Mouse (Mus musculus) CD4-positive naive resting alpha-beta T cell, adult 76 days (primary cell): ENCODE results near the gene Rps6ka2. TPM values are rescaled to one million over a fixed set of nuclear protein-coding genes. Genes with fewer than 3 reads are reported as not detected.

Experiments
- total RNA-seq: library from RNA; stranded (reverse); gene quantifications from one replicate; pipeline ENCODE4 v1.2.4, GENCODE M21; 2023

The Rps6ka2 gene
- 8.3 TPM for total RNA-seq

GRCm38 (mm10) chr17:7169627-7170303 lies at the start of gene Rps6ka2:
Rps6ka2 (plus strand) TSS chr17:7170115.

DNA sequence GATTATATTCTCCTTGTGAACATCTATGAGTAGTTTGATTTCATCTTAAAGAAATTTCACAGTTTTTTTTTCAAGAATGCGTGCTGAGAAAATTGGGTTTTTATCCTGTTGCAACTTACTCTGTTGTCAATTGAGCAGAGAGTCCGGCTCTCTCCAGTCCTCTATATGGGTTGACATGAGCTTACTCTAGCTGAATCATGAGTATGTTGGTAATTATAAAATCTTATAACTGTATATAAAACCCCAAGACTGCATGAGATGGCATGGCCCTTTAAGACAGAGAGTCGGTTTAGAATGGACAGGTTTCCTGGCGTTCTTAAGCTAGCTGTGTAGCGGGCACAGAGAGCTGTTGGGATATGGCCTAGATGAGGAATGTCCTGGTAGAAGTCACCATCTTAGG lies 154.4 kb downstream of the Rps6ka2 start, which contains the start of gene Tcp10a:
Gene Tcp10a, plus strand, starts transcription at position 301 of the 400 bp plus-strand sequence.

DNA sequence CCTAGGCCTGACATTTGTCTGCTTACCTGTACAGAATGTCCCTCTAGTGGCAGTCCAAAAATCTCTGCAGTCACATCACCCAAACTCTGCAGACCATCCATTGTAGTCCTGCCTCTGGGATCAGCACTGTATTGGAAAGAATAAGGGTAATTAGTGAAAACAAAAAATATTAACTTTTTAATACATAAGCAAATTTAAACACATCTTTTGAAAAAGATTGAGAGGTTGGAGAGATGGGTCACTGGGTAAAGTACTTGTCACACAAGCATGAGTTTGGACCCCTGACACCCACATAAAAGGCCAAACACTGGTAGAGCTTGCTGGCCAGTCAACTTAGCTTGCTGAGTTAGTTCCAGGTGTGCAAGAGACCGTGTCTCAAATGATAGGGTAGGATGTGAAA lies 182.7 kb downstream of the Rps6ka2 start, which contains the start of gene Ttll2:
Gene Ttll2, minus strand, starts transcription at position 101 of the 400 bp plus-strand sequence.

Other genes starting within 250 kb of the Rps6ka2 start
- gene Rsph3b, start 221.4 kb upstream of the Rps6ka2 start, total RNA-seq: 4.7 TPM
- gene Tagap1, start 209.0 kb upstream of the Rps6ka2 start, total RNA-seq: 77.5 TPM
- 269 TPM for gene Rnaset2b, start 199.5 kb upstream of the Rps6ka2 start, total RNA-seq
- 1.7 TPM for gene Gm49721, start 191.2 kb upstream of the Rps6ka2 start, total RNA-seq
- not detected for gene Gm1604a, start 144.5 kb upstream of the Rps6ka2 start, total RNA-seq
- not detected for gene Tcp10a, start 154.5 kb downstream of the Rps6ka2 start, total RNA-seq
- not detected for gene Ttll2, start 182.6 kb downstream of the Rps6ka2 start, total RNA-seq
- gene Gm49630, start 201.9 kb downstream of the Rps6ka2 start, total RNA-seq: not detected
- gene Unc93a2, start 215.3 kb downstream of the Rps6ka2 start, total RNA-seq: 0.23 TPM